Comparison of ENCODE assay signal across 12 mouse cellular contexts in genomic region chr11:117205042-117205441, GRCm38 (mm10). TPM values are rescaled to one million over a fixed set of nuclear protein-coding genes. Genes with fewer than 3 reads are reported as not detected.
DNase-seq lines count a peak whose midpoint lies in the region; ATAC-seq and TF ChIP-seq lines count a peak whose summit lies in the region.
"Had no signal": no experiment of that assay in that cellular context is flagged by ENCODE, and none has a peak within 500 bp of the region (broad histone marks: within the 10 kb centered on the region; RNA-seq: fewer than 3 reads in every experiment).

No protein-coding gene starts in this region.

- H3K27ac ChIP-seq in liver, embryonic 14.5 days = no peak overlapping the region
- H3K27ac ChIP-seq in midbrain, embryonic 14.5 days (replicated peaks; ENCODE audit: low read depth, low read length) = no peak overlapping the region
- H3K27ac ChIP-seq: midbrain, embryonic 15.5 days had no signal

- H3K4me1 ChIP-seq in liver, embryonic 14.5 days (replicated peaks; ENCODE audit: control insufficient read depth in 2 of 2, insufficient read depth in 2 of 2, low read length in 1 of 2) = peaks cover 0 to 4% of the 10 kb centered on the region in 2 experiments; a peak in 1 of 4 replicates
- H3K4me1 ChIP-seq in midbrain, embryonic 14.5 days (ENCODE audit: control insufficient read depth, insufficient read depth, low read length) = no peaks in the 10 kb centered on the region
- H3K4me1 ChIP-seq: midbrain, embryonic 15.5 days had no signal

- no peak overlapping the region; the same call in 1 of the 2 replicates for H3K4me2 ChIP-seq in liver, embryonic 14.5 days (ENCODE audit: low read depth)
- no peak overlapping the region for H3K4me2 ChIP-seq in midbrain, embryonic 14.5 days (ENCODE audit: low read length)
- H3K4me2 ChIP-seq: embryonic facial prominence, embryonic 15.5 days; midbrain, embryonic 15.5 days had no signal

- peak; percentile 54 for DNase-seq in adrenal gland, adult 2 months
- DNase-seq in adrenal gland, adult 8-10 months = no peak
- DNase-seq in urinary bladder, adult 18-20 months (ENCODE audit: low spot score in 2 of 2) = peak; percentile 61 to 72
- DNase-seq in urinary bladder, postnatal 4 days (ENCODE audit: low spot score in 2 of 2) = no peak
- DNase-seq in liver, embryonic 14.5 days (ENCODE audit: low read depth in 3 of 3, low spot score in 3 of 3) = no peak
- DNase-seq in midbrain, embryonic 14.5 days = no peak
- no peak for DNase-seq in heart, postnatal 36 days
- DNase-seq in yolk sac, embryonic 10.5 days (ENCODE audit: low spot score) = no peak
- DNase-seq: cerebellum, adult 9-11 months had no signal

- intact Hi-C loops in heart, postnatal 36 days (cut with DNase I) = no loop called here

- H3K4me3 ChIP-seq in liver, embryonic 14.5 days (ENCODE audit: insufficient read depth in 1 of 2, low read depth in 2 of 2, low read length in 2 of 2) = no peak overlapping the region
- no peak overlapping the region for H3K4me3 ChIP-seq in midbrain, embryonic 14.5 days (replicated peaks; ENCODE audit: low read depth, low read length)
- H3K4me3 ChIP-seq: embryonic facial prominence, embryonic 15.5 days; midbrain, embryonic 15.5 days had no signal

- no peak for TF ChIP-seq EP300 in liver, embryonic 14.5 days (IDR thresholded peaks at IDR 0.05; ENCODE audit: low read depth)

- no peak for TF ChIP-seq CTCF in liver, embryonic 14.5 days (IDR thresholded peaks at IDR 0.05; ENCODE audit: low read depth)

- no peak overlapping the region for H3K9ac ChIP-seq in liver, embryonic 14.5 days (replicated peaks)
- no peak overlapping the region for H3K9ac ChIP-seq in midbrain, embryonic 14.5 days (replicated peaks; ENCODE audit: low read length)
- H3K9ac ChIP-seq: embryonic facial prominence, embryonic 15.5 days; midbrain, embryonic 15.5 days had no signal

- WGBS in liver, embryonic 14.5 days (ENCODE audit: insufficient replicate concordance) = 58% methylated on average over 6 of the region's 6 CpGs
- 76% methylated on average over 6 of the region's 6 CpGs for WGBS in midbrain, embryonic 14.5 days

- H3K36me3 ChIP-seq in liver, embryonic 14.5 days (replicated peaks; ENCODE audit: control insufficient read depth, insufficient read depth, low read depth) = no peaks in the 10 kb centered on the region
- H3K36me3 ChIP-seq in midbrain, embryonic 14.5 days (ENCODE audit: control insufficient read depth, insufficient read depth, low read length) = no peaks in the 10 kb centered on the region
- H3K36me3 ChIP-seq: embryonic facial prominence, embryonic 15.5 days; midbrain, embryonic 15.5 days had no signal

- H3K9me3 ChIP-seq in liver, embryonic 14.5 days (ENCODE audit: control insufficient read depth, low read length) = no peaks in the 10 kb centered on the region
- H3K9me3 ChIP-seq in midbrain, embryonic 14.5 days (ENCODE audit: control insufficient read depth, low read length) = no peaks in the 10 kb centered on the region
- H3K9me3 ChIP-seq: embryonic facial prominence, embryonic 15.5 days; midbrain, embryonic 15.5 days had no signal

- H3K27me3 ChIP-seq in liver, embryonic 14.5 days (ENCODE audit: control insufficient read depth, insufficient read depth, low read length) = peaks cover 2% of the 10 kb centered on the region
- H3K27me3 ChIP-seq in midbrain, embryonic 14.5 days (ENCODE audit: control insufficient read depth, insufficient read depth, low read length) = peaks cover 11% of the 10 kb centered on the region

- ATAC-seq in liver, embryonic 14.5 days (ENCODE audit: insufficient read depth) = peak; percentile 19; the same call in 1 of the 2 replicates
- ATAC-seq in midbrain, embryonic 14.5 days (ENCODE audit: low FRiP score, low TSS enrichment) = no peak
- ATAC-seq: inflammation-experienced regulatory T-cells, adult 6 months; midbrain, embryonic 15.5 days had no signal

RNA-seq across cellular contexts. Expression of gene Sept9, which starts 5.6 kb away (rescaled TPM):
- total RNA-seq in adrenal gland, adult 2 months (2021) = 100 to 1,000 TPM; 143 to 149 TPM
- polyA plus RNA-seq in adrenal gland, adult 2 months (2012; rRNA removed) = 46.5 and 53.7 TPM in 2 replicates
- total RNA-seq in adrenal gland, adult 8-10 months (2022) = 100 to 1,000 TPM; 114 to 136 (median 132) TPM
- polyA plus RNA-seq in liver, embryonic 14.5 days (2012; rRNA removed) = 11.8 and 14.9 TPM in 2 replicates
- polyA plus RNA-seq in liver, embryonic 14.5 days (2014; fragmentation: Nextera tagmentation; extraction: Ambion mirVana) = 25.5 and 30.6 TPM in 2 replicates
- 91.8 and 97.4 TPM in 2 replicates for polyA plus RNA-seq in midbrain, embryonic 14.5 days (2014; fragmentation: Nextera tagmentation; extraction: Ambion mirVana)
- total RNA-seq in heart, postnatal 36 days (2021) = 10 to 100 TPM; 28.6 to 37.1 TPM

Comparison
In these comparisons a context has a peak if more than half of its experiments do, and no peak if none do; other contexts are left out.
1. DNase-seq: peak in adrenal gland, adult 2 months (single experiment) and urinary bladder, adult 18-20 months (2 of 2); none in adrenal gland, adult 8-10 months (single experiment), urinary bladder, postnatal 4 days (0 of 2), liver, embryonic 14.5 days (0 of 3), midbrain, embryonic 14.5 days (single experiment), heart, postnatal 36 days (0 of 2) and yolk sac, embryonic 10.5 days (single experiment).